Mouse (Mus musculus): Measurements from ENCODE around the gene Ccp110.

The Ccp110 gene

DNA sequence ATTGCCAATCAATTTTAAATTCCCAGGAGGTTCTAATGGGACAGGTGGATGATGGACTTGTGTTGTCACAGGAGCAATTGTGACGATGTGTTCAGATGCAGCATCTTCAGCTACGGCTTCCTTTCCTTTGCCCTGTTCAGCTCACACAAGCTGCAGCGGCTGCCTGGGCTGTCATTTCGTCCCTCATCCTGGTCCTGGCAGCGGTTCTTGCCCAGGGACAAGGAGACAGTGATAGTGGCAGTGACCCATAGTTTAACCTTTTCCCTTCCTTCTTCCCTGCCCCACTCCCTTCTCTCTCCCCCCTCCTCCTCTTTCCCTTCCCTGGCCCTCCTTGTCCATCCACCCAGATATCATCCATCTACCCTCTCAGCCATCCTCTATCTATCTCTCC is 54.5 kb downstream of the Ccp110 start:
- no peaks in the 10 kb centered on the region for H3K27me3 ChIP-seq (ENCODE audit: insufficient read depth, low read length)
- H3K9me3 ChIP-seq (ENCODE audit: low read length), result no peaks in the 10 kb centered on the region
- TF ChIP-seq NANOG (IDR thresholded peaks at IDR 0.05; ENCODE audit: borderline replicate concordance, low read length) (no peak), CTCF (conservative IDR thresholded peaks at IDR 0.05; ENCODE audit: low read length) (no peak), POU5F1 (IDR thresholded peaks at IDR 0.05; ENCODE audit: borderline replicate concordance, low read length) (no peak)
- H3K36me3 ChIP-seq (ENCODE audit: insufficient read depth, low read length), result peaks cover 40% of the 10 kb centered on the region
- no peak overlapping the region for H3K4me3 ChIP-seq (replicated peaks; ENCODE audit: low read length)
- peaks cover 6% of the 10 kb centered on the region; the same call in 1 of the 2 replicates for H3K4me1 ChIP-seq (replicated peaks; ENCODE audit: low read depth, low read length)

DNA sequence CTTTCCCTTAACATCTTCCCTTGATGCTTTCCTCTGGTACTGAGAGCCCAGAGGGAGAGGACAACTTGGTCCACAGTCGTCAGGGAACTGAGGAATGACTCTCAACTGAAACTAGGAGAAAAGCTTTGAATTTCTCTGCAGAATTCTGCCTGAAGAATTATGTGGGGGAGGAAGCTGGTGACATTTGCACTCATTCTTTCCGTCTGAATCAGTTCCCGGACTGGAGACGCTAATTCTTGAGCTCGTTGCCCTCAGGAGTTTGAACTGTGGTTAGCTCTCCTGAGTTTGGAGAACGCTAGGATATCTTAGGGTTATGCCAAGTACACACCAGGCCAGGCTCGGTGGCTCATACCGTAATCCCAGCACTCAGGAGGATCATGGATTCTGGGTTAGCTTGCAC is 56.9 kb downstream of the Ccp110 start:
- H3K27me3 ChIP-seq (ENCODE audit: insufficient read depth, low read length), result no peaks in the 10 kb centered on the region
- no peak overlapping the region for H3K4me3 ChIP-seq (replicated peaks; ENCODE audit: low read length)
- no peaks in the 10 kb centered on the region for H3K9me3 ChIP-seq (ENCODE audit: low read length)
- peaks cover 17% of the 10 kb centered on the region; the same call in 1 of the 2 replicates for H3K4me1 ChIP-seq (replicated peaks; ENCODE audit: low read depth, low read length)
- TF ChIP-seq CTCF (conservative IDR thresholded peaks at IDR 0.05; ENCODE audit: low read length), result no peak
- no peak for TF ChIP-seq NANOG (IDR thresholded peaks at IDR 0.05; ENCODE audit: borderline replicate concordance, low read length)
- no peak for TF ChIP-seq POU5F1 (IDR thresholded peaks at IDR 0.05; ENCODE audit: borderline replicate concordance, low read length)
- H3K36me3 ChIP-seq (ENCODE audit: insufficient read depth, low read length), result peaks cover 34% of the 10 kb centered on the region

DNA sequence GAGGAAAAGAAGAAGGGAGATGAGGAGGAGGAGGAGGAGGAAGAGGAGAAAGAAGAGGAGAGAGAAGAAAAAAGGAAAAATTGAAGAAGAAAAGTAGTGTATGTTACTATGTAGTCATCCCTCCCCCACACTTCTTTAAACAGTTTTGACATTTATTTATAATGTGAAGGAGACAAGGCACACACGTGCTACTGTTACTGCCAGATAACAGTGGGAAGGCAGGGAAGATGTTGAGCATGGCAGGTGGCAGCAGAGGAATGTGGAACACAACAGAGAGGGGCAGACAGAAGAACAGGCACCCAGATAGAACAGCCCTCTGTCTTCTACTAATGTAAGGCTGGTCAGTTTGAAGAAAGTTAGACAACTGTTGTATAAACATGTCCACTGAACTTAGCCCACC is 57.3 kb downstream of the Ccp110 start:
- Histone ChIP-seq H3K4me1 (replicated peaks; ENCODE audit: low read depth, low read length) (peaks cover 15% of the 10 kb centered on the region; the same call in 1 of the 2 replicates), H3K36me3 (ENCODE audit: insufficient read depth, low read length) (peaks cover 34% of the 10 kb centered on the region), H3K27me3 (ENCODE audit: insufficient read depth, low read length) (no peaks in the 10 kb centered on the region), H3K4me3 (replicated peaks; ENCODE audit: low read length) (no peak overlapping the region), H3K9me3 (ENCODE audit: low read length) (no peaks in the 10 kb centered on the region)
- TF ChIP-seq CTCF (conservative IDR thresholded peaks at IDR 0.05; ENCODE audit: low read length), result no peak
- TF ChIP-seq NANOG (IDR thresholded peaks at IDR 0.05; ENCODE audit: borderline replicate concordance, low read length), result no peak
- TF ChIP-seq POU5F1 (IDR thresholded peaks at IDR 0.05; ENCODE audit: borderline replicate concordance, low read length), result no peak

DNA sequence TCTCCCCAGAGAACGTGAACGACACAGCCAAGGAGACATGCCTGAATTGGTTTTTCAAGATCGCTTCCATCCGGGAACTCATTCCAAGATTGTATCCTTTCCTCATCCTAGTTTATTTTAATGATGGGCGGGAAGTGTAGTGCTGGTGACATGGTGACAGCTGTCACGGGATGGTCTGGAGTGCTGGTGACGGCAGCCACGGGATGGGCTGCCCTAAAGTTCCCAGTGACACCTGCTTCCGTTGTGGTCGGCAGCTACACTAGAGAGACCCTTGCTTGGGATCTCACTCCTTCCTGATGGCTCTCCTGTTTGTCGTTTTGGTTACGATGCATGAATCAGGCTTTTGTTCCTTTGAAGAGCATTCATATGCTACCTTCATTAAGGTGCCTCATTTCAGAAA is 60.7 kb downstream of the Ccp110 start:
- Histone ChIP-seq H3K9me3 (ENCODE audit: low read length) (no peaks in the 10 kb centered on the region), H3K27me3 (ENCODE audit: insufficient read depth, low read length) (no peaks in the 10 kb centered on the region), H3K4me1 (replicated peaks; ENCODE audit: low read depth, low read length) (peaks cover 29% of the 10 kb centered on the region), H3K36me3 (ENCODE audit: insufficient read depth, low read length) (peaks cover 36% of the 10 kb centered on the region), H3K4me3 (replicated peaks; ENCODE audit: low read length) (no peak overlapping the region)
- TF ChIP-seq CTCF (conservative IDR thresholded peaks at IDR 0.05; ENCODE audit: low read length) (no peak), NANOG (IDR thresholded peaks at IDR 0.05; ENCODE audit: borderline replicate concordance, low read length) (no peak), POU5F1 (IDR thresholded peaks at IDR 0.05; ENCODE audit: borderline replicate concordance, low read length) (no peak)

DNA sequence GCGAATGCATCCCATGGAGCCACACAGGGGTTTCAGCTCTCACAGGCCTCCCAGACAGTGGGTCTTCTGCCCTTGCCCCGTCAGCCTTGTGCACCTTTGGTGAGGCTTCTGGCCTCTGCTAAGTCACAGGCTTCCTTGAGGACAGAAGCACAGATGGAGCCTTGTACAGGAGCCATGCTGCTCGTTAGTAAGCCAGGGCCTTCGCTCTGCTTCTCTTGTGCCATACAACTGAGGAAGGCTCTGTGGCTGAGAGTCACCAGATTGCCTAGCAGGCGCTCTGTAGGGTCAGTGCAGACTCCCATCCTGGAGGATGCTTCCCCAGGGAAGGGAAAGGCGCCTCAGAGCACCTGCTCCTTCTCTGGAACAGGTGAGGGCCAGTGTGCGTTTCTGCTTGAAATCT is 63.6 kb downstream of the Ccp110 start:
- no peak for TF ChIP-seq CTCF (conservative IDR thresholded peaks at IDR 0.05; ENCODE audit: low read length)
- no peak for TF ChIP-seq NANOG (IDR thresholded peaks at IDR 0.05; ENCODE audit: borderline replicate concordance, low read length)
- no peak for TF ChIP-seq POU5F1 (IDR thresholded peaks at IDR 0.05; ENCODE audit: borderline replicate concordance, low read length)
- Histone ChIP-seq H3K36me3 (ENCODE audit: insufficient read depth, low read length) (peaks cover 43% of the 10 kb centered on the region), H3K4me3 (replicated peaks; ENCODE audit: low read length) (0 out of 2 replicates have a peak overlapping the region, but pooled peaks have one; percentile 5), H3K27me3 (ENCODE audit: insufficient read depth, low read length) (no peaks in the 10 kb centered on the region), H3K9me3 (ENCODE audit: low read length) (no peaks in the 10 kb centered on the region), H3K4me1 (replicated peaks; ENCODE audit: low read depth, low read length) (peaks cover 29% of the 10 kb centered on the region)

DNA sequence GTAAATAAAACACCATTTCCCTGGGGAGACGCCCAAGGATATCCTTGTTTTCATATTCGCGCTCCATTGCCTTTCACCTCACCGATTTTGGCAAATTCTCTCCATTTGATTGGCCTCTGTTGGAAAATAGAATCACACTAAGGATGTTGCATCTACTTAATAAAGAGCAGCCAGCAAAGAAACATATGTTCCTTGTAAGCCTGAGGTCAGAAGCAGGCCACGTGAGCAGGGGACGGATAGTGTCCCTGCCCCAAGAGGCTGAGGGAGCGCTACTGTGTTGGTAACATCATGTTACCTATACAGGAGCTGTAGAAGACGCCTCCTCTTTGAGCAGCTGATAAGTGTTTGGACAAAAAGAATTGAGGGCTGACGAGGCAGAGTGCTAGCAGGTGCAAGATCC is 64.1 kb downstream of the Ccp110 start:
- H3K4me1 ChIP-seq (replicated peaks; ENCODE audit: low read depth, low read length), result peaks cover 29% of the 10 kb centered on the region
- no peaks in the 10 kb centered on the region for H3K27me3 ChIP-seq (ENCODE audit: insufficient read depth, low read length)
- H3K36me3 ChIP-seq (ENCODE audit: insufficient read depth, low read length), result peaks cover 47% of the 10 kb centered on the region
- no peaks in the 10 kb centered on the region for H3K9me3 ChIP-seq (ENCODE audit: low read length)
- no peak for TF ChIP-seq POU5F1 (IDR thresholded peaks at IDR 0.05; ENCODE audit: borderline replicate concordance, low read length)
- no peak for TF ChIP-seq NANOG (IDR thresholded peaks at IDR 0.05; ENCODE audit: borderline replicate concordance, low read length)
- TF ChIP-seq CTCF (conservative IDR thresholded peaks at IDR 0.05; ENCODE audit: low read length), result no peak
- no peak overlapping the region for H3K4me3 ChIP-seq (replicated peaks; ENCODE audit: low read length)

DNA sequence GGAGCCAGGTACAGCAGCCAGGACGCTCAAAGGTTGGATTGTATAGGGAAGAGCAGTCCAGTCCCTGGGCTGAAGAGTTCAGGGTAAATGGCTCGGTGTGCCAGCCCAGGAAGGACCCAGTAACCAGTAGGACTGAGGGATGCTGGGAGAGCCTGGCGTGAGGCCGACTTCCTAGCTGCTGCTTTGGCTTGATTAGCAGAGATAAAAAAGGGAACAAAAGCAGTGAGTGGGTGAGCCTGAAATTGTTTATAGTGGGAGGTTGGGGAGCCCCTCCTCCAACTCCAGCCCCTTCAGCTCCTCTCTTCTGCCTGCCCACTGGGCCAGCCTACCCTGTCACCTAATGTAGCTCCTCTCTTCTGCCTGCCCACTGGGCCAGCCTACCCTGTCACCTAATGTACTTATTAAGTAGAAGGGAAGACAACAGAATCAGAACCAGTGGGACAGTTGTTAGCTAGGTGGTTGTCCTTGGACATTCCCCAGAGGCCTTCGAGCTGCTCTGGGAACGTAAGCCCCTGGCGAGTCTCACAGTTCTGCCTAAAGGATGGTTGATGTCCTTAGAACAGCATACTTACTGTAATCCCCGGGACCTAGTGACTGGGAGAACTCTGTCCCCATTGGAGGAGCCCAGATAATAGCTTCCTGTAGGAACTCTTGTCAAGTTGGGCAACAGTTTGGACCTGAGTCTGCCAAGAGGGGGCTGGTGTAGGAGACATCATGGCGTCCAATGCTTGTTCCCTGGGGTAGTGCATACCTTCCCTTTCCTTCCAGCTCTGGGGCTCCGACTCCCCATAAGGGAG is 65.4 kb downstream of the Ccp110 start:
- H3K4me1 ChIP-seq (replicated peaks; ENCODE audit: low read depth, low read length), result peaks cover 23% of the 10 kb centered on the region
- H3K27me3 ChIP-seq (ENCODE audit: insufficient read depth, low read length), result no peaks in the 10 kb centered on the region
- no peaks in the 10 kb centered on the region for H3K9me3 ChIP-seq (ENCODE audit: low read length)
- H3K36me3 ChIP-seq (ENCODE audit: insufficient read depth, low read length), result peaks cover 52% of the 10 kb centered on the region
- no peak overlapping the region for H3K4me3 ChIP-seq (replicated peaks; ENCODE audit: low read length)
- no peak for TF ChIP-seq POU5F1 (IDR thresholded peaks at IDR 0.05; ENCODE audit: borderline replicate concordance, low read length)
- no peak for TF ChIP-seq NANOG (IDR thresholded peaks at IDR 0.05; ENCODE audit: borderline replicate concordance, low read length)
- no peak for TF ChIP-seq CTCF (conservative IDR thresholded peaks at IDR 0.05; ENCODE audit: low read length)

DNA sequence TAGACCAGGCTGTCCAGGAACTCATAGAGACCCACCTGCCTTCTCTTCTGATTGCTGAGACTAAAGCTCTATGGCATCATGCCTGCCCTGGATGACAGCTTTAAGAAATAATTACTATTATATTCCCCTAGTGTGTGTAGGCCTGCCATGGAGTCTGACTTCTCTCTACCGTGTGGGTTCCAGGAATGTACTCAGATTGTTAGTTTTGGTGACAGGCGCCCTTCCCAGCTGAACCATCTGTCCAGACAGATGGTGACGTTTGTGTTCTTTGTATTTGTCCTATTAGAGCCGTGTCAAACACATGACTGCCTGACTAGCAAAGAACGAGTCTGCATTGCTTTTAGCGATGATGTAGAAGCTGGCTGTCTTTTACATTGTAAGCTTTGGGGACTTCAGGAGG is 66.2 kb downstream of the Ccp110 start:
- peaks cover 53% of the 10 kb centered on the region for H3K36me3 ChIP-seq (ENCODE audit: insufficient read depth, low read length)
- H3K4me1 ChIP-seq (replicated peaks; ENCODE audit: low read depth, low read length), result peaks cover 19% of the 10 kb centered on the region
- no peaks in the 10 kb centered on the region for H3K27me3 ChIP-seq (ENCODE audit: insufficient read depth, low read length)
- H3K4me3 ChIP-seq (replicated peaks; ENCODE audit: low read length), result no peak overlapping the region
- TF ChIP-seq CTCF (conservative IDR thresholded peaks at IDR 0.05; ENCODE audit: low read length), result no peak
- no peak for TF ChIP-seq NANOG (IDR thresholded peaks at IDR 0.05; ENCODE audit: borderline replicate concordance, low read length)
- no peak for TF ChIP-seq POU5F1 (IDR thresholded peaks at IDR 0.05; ENCODE audit: borderline replicate concordance, low read length)
- no peaks in the 10 kb centered on the region for H3K9me3 ChIP-seq (ENCODE audit: low read length)

Data from E14TG2a.4 (cell line).